Mouse (Mus musculus) left cerebral cortex, postnatal 10 days (tissue): ENCODE results near the gene Nup62. TPM values are rescaled to one million over a fixed set of nuclear protein-coding genes. Genes with fewer than 3 reads are reported as not detected.
A peak's percentile ranks its signal among the peaks of the same experiment; 100 is the strongest.

Experiments used
- DNase-seq, 2 experiments: peaks; one replicate each; pipeline ENCODE4 v3.0.0; 2021 to 2022; ENCODE audit warnings: low spot score in 2 of 2, mixed read lengths in 1 of 2; ENCODE audit errors: extremely low spot score in 1 of 2
- intact Hi-C: fragments of 180-260 bp; cut with DNase I; formaldehyde crosslinking; loops from one replicate; pipeline ENCODE4 v1.15.1; 2025
- total RNA-seq, 2 experiments: library from RNA; stranded (reverse); gene quantifications; 2 replicates each; pipeline ENCODE4 v1.2.3; 2021

Gene Nup62
- total RNA-seq, 2 experiments from 2014 or later: 39.8 to 42.9 TPM

DNA sequence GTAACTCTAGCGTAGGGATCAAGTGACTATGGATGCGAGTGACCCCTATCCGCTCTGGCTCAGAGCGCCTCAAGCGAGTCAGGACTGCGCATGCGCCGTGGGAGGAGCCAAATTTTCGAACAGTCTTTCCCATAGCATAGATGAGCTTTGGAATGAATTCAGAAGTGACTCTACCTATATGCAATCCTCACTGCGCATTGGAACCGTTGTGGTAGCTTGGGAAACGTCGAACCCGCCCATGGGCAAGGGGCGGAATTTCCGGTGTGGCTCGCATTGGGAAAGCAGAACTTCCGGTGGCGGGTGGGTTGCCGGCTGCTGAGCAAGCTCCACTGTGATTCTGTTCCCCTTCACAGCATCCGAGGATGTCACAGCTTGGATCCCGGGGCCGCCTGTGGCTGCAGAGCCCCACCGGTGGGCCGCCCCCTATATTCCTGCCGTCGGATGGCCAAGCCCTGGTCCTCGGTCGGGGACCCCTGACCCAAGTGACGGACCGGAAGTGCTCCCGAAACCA lies 41.2 kb downstream of the Nup62 start, which contains the start of gene Pnkp:
Pnkp (plus strand) TSS at position 98 of the 511 bp plus-strand sequence.
- peak; percentile 92 for DNase-seq
- intact Hi-C loops: no loop called here

DNA sequence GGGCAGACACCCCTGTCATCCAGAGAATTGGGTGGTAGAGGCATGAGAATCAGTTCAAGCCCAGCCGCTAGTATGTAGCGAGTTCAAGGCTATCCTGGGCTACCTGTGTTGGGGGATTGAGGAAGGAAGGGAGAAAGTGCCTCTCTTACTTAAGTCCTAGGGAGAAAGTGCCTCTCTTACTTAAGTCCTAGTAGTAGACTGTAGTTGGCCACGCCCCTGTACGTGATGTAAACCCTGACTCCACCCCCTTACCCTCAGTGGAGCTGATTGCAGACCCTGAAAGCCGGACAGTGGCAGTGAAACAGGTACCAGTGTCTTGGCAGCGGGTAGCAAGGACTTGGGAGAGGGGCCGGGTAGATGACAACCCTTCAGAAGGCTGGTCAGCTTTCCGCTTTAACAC lies 42.0 kb downstream of the Nup62 start:
- peak in 1 of 2 experiments; percentile 66 for DNase-seq
- intact Hi-C loops: no loop called here

DNA sequence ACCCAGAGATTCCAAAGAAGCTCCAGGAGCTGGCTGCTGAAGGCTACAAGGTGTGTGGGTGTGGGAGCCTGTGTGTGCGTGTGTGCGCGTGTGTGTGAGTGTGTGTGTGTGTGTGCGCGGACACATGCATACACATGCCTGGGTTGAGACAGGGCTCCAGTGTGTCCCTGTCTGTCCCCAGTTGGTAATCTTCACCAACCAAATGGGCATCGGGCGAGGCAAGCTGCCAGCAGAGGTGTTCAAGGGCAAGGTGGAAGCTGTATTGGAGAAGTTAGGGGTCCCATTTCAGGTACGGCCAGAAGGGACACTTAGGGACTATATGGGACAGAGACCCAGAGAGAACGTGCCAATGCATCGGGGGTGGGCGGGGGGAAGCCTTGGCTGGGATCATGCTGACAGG lies 44.0 kb downstream of the Nup62 start:
- intact Hi-C loops: no loop called here
- DNase-seq: no peak

DNA sequence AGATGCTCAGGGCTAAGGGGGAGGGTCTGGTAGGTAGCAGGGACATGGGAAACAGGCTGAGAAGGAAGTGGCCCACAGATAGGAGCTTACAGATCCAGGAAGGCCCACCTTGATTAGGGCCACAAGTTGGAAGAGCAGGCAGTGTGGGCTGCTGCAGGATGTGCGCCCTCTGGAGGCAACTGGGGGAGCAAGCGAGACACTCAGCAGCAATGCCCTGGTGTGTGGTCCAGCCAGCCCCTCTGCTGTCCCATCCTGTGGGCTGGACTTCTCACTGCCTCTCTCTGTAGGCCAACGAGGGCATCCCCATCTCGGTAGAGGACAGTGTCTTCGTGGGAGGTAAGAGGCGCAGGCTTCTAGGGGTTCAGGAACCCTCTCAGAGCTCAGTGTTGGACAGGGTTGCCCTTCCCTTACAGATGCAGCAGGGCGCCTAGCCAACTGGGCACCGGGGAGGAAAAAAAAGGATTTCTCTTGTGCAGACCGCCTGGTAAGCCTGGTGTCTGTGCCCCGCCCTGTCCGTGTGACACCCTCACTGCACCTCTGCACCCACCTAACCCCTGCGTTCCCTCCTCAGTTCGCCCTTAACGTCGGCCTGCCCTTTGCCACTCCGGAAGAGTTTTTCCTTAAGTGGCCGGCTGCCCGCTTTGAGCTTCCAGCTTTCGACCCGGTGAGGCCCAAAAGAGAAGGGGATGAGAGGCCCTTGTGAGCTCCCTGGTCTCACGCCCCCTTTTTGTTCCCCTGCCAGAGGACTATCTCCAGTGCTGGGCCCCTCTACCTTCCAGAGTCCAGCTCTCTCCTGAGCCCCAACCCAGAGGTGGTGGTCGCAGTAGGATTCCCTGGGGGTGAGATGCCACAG lies 44.9 kb downstream of the Nup62 start:
- DNase-seq: peak in 1 of 2 experiments; percentile 86

DNA sequence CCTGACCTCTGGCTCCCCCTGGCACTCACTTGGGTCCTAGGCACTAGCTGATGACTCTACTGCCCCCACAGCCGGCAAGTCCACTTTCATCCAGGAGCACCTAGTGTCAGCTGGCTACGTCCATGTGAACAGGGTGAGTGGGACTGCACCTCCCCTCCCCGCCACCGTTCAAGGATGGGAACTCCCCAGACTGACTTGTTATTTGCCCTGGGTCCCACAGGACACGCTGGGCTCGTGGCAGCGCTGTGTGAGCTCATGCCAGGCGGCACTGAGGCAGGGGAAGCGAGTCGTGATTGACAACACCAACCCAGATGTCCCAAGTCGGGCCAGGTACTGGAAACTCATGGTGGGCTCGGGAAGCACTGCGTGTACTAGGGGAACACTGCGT lies 45.5 kb downstream of the Nup62 start:
- intact Hi-C loops: no loop called here
- DNase-seq: no peak

More for the DNA sequence above, 44.9 kb downstream of the Nup62 start:
- intact Hi-C loops: no loop called here

DNA sequence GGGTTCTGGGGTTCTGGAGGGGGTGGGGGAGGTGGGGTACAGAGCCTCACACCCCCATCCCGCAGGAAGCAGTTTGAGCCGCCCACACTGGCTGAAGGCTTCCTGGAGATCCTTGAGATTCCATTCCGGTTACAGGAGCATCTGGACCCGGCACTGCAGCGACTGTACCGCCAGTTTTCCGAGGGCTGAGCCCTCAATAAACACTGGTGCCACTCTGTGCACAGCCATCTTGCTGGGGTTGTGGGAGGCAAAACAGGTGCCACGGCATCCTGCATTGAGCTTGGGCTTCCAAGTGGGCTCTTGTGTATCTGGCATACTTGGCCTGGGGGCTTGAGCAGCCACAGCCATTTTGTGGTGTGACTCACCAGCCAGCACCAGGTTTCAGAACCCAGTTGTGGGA lies 46.5 kb downstream of the Nup62 start:
- DNase-seq: no peak
- intact Hi-C loops: no loop called here

DNA sequence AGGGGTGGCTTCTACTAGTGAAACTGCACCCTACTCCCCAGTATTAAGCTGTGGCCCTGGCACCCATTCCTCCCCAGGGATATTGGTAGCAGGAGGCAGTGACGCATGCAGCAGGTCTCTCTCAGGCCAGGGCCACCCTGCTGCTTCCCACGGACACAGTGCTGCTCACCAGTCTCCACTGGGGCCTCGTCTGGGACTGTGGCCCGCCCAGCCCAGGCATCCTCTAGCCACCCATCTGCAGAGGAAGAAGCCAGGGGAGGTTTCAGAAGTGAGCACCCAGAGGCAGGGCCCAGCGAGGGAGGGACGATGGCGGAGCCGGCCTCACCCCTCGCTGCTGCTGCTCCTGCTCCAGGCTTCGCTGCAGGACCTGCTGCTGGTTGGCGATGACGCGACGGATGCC lies 47.3 kb downstream of the Nup62 start:
- intact Hi-C loops: no loop called here
- no peak for DNase-seq

DNA sequence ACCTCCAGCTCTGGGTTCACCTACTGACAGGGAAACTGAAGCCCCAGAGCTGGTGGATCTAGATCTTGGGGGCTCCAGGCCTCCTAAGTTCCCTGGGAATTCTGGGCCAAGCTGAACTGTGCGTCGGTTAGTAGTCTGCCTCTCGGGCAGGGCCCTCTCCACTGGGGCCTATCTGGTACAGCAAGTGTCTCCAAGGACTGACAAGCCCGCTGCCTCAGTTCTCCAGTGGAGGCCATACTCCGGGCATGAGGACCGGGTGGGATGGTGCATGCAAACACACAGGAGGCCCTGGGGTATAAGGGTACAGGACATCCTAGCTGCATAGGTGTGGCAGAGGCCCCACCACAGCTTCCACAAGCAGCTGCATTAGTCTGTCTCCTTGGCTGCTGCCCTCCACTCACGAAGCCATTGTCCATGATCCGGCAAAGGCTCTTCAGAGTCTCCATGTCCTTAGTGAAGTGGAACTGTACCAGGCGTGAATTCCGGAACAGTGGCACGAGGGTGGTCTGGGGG lies 48.1 kb downstream of the Nup62 start:
- intact Hi-C loops: no loop called here
- no peak for DNase-seq

DNA sequence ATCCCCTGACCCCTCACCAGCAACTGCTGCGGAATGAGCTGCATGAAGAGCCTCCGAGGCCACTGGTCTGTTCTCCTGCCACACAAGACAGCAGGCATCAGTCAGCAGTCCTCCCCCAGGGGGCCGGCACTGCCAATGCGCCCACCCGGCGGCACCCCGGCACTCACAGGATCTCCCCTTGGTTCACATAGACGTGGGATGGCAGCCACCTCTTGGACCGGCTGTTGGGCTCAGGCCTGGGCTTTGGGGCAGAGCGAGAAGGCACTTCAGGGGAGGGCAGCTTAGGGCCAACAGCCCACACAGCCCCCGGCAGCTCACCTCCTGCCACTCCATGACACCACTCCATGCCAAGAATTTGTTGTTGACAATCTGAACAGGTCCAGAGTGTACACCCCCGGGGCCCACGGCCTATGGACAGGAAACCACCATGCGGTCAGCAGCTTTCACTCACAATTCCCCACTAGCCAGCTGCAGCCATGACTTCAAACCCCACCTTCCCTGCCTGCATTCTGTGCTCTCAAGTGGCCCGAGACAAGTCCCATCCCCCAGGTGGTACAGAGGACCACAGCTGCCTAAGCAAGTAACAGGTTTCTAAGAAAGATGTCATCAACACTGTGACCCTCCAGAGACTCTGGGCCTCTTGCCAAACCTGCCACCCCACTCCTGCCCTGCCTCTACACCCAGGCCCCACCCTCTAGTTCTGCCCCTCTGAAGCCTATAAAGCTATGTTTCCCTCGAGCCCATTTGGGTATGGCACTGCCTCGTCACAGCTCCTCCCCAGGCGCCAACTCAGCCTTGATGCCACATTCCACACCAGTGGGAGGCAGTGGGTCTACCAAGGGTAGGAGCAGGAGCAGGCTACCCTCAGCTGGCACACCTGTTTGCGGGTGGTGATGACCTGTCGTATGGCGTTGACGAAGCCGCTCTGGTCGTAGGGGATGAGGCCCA lies 49.0 kb downstream of the Nup62 start:
- peak in 1 of 2 experiments; percentile 61 for DNase-seq
- intact Hi-C loops: no loop called here

DNA sequence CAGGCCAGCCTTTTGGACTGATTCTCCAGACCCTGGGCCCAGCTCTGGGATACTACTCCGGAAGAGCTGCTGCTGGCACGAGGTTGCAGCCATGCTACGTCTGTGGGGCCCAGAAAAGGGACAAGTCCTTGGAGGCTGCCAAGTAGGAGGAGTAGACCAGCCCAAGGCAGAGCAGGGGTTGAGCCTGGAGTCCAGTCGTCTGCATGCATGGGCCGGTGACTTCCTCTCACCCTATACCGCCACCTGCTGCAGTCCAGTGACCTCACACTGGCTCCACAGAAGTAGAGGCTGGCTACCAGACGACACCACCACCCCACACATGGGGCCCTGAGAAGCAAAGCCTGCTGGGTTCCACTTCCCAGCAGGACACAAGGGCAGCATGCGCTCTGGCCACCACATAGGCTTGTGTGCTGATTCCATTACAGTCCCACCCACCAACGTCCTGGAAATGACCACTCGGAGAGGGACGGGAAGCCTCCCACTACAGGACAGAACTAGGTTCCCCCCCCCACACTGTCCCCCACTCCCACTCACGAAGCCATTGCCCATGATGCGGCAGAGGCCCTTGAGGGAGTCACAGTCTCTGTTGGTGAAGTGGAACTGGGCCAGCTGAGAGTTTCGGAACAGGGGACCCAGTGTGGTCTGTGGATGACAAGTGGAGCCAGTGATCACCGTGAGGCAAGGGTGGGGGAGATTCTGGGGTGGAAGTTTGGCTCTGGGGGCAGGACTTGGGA lies 50.6 kb downstream of the Nup62 start:
- DNase-seq: peak in 1 of 2 experiments; percentile 79
- intact Hi-C loops: no loop called here

DNA sequence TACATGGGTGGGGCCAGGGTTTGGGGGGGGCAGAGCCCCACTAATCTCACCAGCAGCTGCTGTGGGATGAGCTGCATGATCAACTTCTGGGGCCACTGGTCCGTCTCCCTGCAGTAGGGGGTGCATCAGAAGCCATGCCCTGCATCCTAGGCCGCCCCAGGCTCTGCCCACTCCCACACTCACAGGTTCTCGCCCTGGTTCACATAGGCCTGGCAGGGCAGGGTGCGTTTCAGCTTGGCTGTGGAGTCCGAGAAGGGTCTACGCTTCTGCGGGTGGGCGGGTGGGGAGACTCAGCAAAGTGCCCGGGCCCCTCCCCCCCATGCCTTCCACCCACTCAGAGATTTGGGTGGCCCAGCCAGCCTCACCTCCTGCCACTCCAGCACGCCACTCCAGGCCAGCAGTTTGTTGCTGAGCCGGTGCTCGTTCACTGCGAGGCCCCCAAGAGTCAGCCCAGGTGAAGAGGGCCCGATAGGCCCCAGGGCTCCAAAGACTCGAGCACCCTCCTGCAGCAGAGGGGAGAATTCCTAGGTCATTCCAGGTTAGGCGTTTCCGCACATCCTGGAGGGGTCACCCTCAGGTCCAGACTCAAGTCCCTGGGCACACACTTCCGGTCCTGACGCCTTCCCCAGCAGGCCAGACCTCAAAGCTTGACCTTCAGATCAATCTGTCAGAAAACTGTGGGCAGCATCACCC lies 51.3 kb downstream of the Nup62 start:
- intact Hi-C loops: no loop called here
- no peak for DNase-seq

DNA sequence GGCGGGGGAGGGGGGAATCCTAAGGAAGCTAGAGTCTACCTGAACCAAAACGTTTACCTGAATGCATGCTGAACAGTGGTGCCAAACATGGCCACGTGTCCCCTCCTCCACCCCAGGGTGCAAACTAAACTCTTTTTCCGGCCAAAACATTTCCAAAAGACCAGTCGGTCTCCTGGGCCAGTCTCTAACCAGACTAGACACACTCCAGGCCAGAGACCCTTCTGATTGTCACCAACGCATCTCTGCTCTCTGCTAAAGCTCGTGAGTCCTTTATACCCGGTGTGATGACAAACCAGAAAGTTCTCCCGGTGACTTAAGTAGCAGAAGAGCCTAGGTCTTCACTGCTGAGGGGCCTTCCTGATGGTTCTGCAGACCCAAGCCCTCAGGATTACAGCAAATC lies 51.9 kb downstream of the Nup62 start:
- DNase-seq: no peak
- intact Hi-C loops: no loop called here

DNA sequence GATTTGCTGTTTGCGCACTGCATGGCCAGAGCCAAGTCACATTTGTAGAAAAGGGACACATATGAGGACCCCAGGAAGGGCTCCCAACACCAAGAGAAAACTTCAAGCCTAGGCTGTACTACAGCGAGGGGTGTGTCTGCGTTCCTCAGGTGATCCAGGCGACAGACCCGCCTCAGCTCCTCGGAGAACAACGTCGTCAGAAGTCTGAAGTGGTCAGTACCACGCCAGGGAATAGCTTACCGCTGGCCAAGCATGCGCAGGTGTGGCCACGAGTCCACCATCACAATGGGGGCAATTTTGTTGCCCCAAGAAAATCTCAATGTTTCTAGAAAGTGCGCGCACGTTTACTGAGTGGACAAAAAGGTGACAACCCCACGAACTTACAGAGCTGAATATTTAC lies 52.6 kb downstream of the Nup62 start:
- intact Hi-C loops: no loop called here
- no peak for DNase-seq

DNA sequence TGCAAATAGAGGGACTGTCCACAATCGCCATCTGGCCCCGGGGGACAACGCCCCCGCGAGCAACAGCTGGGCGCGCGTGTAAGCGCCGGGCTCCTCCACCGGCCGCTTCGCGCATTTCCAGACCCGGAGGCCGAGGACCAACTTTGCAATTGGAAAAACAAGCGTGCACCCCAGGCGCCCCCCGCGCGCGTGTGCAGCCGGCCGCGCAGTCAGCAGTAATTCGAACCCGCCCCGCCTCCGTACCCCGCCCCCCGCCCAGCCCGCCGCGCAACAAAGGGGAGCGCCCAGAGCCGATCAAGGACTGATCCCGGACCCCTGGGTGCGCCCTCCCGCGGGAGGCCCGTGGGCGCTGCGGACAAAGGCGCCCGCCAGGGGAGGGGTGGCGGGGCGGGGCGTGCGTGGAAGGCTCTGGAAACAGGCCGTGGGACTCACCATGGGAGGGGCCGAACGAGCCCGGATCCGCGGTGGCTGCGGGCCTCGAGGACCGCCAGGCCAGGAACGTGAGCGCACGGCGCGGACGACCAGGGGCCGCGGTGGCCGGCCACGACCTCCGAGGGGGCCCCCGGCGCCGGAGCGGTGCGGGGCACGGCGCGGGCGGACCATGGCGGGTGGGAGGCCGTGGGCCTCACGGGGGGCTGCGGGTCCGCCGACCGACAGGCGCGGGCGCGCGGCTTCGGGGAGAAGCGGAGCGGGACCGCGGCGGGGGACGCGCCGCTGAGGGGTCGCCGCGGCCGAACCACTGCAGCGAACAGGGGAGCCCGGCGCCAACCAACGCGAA lies 53.2 kb downstream of the Nup62 start:
- peak in 1 of 2 experiments; percentile 81 for DNase-seq
- intact Hi-C loops: no loop called here

DNA sequence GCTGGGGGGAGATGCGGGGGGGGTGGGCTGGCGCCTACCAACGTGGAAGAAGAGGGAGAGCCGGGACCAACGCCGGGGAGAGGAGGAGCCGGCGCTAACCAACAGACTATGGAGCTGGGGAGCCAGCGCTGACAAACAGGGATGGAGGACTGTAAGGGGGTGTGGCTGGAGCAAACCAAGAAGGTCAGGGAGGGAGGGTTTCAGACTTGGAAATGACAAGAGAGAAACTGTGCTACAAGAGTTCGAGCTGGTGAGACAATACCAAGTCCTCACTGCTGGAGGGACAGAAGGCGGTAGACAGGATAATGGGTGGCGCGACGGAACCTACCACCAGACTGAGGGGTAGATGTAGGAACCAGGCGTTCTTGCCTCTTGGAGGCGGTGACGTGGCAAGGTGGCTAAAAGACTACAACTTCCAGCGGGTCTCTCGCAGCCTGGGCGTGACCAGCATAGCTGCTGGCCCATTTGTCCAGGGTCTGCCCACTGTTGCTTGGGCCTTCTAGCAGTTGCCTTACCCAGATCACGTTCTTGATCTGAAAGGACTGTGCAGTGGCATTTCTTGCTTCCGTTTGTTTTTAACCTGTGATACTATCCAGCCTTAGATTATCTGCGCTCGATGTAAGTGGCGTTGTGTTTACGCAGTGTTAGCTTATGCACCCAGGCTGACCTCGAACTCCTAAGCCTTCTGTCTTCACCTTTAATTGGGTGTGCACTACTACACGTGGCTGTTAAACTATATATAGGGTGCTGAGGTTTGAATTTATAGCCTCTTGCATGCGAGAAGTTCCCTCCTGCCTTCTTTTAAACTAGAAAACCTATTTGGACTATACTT lies 54.0 kb downstream of the Nup62 start, which contains the start of gene Ptov1:
Ptov1 (minus strand) TSS at position 92 of the 832 bp plus-strand sequence.
- peak; percentile 96 to 97 for DNase-seq
- intact Hi-C loops: no loop called here

DNA sequence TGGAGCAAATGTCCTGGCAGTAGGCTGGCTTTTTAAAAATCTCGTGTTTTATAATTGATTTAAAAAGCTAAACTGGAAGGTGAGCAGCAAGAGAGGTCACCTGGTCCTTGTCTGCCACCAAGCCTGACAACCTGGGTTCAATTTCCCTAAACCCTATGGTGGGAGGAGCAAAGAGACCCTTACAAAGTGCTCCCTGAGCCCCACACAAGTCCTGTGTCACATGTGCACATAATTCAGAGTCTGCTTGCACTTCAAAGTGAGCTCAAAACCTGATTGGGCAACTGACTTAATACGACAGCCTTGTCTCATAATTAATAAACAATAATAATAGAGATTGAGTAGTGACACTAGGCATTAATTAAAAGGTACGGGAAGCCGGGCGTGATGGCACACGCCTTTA lies 54.7 kb downstream of the Nup62 start:
- DNase-seq: no peak
- intact Hi-C loops: no loop called here
